Mouse (Mus musculus): ENCODE results near the gene Klk9.

Klk9 gene

GRCm38 (mm10) chr7:43791591-43791990 is at the start of gene Klk9:
Gene Klk9, plus strand, starts transcription at chr7:43791891.
- DNase-seq (ENCODE audit: low read depth) = no peak

GRCm38 (mm10) chr7:43747788-43748187 is 43.9 kb upstream of the Klk9 start:
- DNase-seq (ENCODE audit: low read depth) = no peak

- DNase-seq (ENCODE audit: low read depth) = no peak
These were observed 38.9 kb upstream of the Klk9 start for GRCm38 (mm10) chr7:43752806-43753205.

DNA sequence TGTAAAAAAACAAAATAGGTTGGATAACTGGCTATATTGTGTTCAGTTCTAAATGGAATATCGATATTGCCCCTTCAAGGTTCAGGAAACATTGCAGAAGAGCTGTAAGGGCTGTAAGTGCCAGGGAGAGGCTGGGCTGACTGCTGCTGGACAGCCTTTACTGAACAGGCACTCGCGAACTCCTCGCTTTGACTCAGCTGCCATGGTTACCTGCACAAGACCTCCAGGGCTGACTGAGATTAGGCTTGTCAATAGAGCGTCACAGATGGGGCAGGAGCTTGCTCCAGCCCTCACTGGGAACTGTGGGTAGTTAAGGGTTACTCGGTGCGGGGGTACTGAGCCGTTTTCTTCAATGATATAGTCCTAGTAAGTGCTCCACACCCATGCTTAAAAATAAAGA is 25.2 kb upstream of the Klk9 start:
- no peak for DNase-seq (ENCODE audit: low read depth)

DNA sequence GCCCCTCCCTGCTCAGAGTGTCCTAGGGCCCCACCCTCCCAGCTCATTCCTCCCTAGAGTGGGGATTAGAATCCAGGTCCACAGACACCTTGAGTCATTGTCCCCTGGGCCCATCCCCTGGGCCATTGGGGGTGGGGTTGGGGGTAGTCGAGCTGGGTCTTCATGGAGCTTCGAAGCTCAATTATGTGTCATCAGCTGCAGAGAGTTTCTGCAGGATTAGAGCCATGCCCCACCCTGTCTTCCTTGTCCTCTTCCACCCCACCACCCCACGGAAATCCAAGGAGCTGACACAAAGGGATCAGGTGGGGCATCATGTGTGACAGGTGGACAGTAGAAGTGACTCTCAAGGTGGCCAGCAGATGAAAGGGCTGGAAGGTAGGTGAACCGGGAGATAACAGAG is 23.1 kb upstream of the Klk9 start, which contains the start of gene Klk12:
Gene Klk12 (plus strand): TSS at position 301 of the 400 bp plus-strand sequence.
- no peak for DNase-seq (ENCODE audit: low read depth)

DNA sequence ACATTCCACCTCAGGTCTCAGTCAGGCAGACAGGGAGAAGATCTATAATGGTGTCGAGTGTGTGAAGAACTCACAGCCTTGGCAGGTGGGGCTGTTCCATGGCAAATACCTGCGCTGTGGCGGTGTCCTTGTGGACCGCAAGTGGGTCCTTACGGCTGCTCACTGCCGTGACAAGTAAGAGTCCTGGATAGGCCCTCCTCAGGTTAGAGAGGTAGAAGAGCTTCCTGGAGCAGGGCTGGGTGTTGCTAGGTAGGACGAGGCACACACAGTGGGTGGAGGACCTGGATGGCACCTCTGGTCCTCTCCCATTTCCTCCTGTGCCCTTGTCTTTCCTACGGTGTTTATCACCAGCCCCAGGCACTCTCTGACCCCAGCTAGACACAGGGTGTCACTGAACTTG is 22.1 kb upstream of the Klk9 start:
- no peak for DNase-seq (ENCODE audit: low read depth)

DNA sequence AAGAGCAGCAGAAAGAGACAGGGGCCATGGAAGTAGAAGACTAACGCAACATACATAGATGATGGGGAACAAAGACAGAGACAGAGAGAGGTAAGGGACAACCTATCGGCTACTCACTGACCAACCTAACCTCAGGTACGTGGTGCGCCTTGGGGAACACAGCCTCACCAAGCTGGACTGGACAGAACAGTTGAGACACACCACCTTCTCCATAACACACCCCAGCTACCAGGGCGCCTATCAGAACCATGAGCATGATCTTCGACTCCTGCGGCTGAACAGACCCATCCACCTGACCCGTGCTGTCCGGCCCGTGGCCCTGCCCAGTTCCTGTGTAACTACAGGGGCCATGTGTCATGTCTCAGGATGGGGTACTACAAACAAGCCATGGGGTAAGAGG is 21.0 kb upstream of the Klk9 start:
- no peak for DNase-seq (ENCODE audit: low read depth)

- no peak for DNase-seq (ENCODE audit: low read depth)
These were observed 19.8 kb upstream of the Klk9 start for GRCm38 (mm10) chr7:43771916-43772315.

DNA sequence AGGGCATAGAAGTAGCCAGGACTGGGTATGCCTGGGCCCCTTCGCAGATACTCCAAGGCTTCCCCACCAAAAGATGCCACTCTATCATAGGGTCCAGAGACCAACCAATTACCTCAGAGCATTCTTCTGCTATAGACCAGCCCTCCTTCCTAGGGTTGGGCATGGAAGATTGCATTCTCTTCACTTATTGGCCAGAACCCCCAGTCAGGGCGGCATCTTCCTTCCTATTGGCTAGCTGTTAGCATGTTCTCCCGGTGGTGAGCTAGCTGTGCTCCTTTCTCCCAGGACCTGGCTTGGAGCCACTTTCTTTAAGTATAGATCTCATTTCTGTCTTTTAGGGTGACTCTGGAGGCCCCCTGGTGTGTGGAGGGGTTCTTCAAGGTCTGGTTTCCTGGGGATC is 18.8 kb upstream of the Klk9 start:
- DNase-seq (ENCODE audit: low read depth) = no peak

DNA sequence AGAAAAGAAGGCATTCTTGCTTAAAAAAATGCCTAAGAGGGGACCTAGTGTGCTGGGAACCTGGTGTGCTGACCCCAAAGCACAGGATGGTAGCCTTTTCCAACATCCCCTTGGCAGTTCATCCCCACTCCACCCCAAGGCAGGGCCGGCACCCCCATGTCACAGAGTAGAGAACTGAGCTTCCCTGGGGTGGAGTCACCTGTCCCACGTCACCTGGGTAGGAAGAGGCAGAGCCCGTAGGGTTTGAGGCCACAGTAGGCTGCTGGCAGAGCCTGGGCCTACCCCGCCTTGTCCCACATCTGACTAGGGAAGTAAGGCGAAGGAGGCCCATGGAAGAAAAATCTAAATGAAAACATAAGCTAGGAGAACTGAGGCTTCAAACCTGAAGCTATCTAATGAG is 17.3 kb upstream of the Klk9 start, which contains the start of gene Klk11:
Gene Klk11 (plus strand): TSS at position 241 of the 400 bp plus-strand sequence.
- no peak for DNase-seq (ENCODE audit: low read depth)

DNA sequence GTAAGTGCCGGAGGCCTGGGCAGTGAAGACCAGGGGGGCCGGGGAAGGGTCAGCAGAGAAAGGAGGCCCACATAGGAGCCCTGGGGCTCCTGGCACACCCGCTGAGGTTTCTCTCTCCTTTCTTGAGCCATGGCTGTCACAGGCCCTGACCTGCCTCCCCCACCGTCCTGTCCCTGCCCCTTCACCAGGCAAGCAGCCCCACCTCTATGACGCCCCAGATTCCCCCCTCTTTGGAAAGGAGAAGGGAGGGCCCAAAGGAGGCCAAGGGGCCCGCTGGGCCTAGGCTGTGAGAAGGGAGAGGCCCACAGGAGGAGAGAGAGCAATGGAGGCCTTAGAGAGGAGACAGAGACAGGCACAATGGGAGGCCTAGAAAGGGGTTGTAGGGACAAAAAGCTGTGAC is 16.9 kb upstream of the Klk9 start:
- no peak for DNase-seq (ENCODE audit: low read depth)

GRCm38 (mm10) chr7:43775311-43776057 is 16.2 kb upstream of the Klk9 start:
- no peak for DNase-seq (ENCODE audit: low read depth)

GRCm38 (mm10) chr7:43776506-43776905 is 15.2 kb upstream of the Klk9 start:
- DNase-seq (ENCODE audit: low read depth) = no peak

DNA sequence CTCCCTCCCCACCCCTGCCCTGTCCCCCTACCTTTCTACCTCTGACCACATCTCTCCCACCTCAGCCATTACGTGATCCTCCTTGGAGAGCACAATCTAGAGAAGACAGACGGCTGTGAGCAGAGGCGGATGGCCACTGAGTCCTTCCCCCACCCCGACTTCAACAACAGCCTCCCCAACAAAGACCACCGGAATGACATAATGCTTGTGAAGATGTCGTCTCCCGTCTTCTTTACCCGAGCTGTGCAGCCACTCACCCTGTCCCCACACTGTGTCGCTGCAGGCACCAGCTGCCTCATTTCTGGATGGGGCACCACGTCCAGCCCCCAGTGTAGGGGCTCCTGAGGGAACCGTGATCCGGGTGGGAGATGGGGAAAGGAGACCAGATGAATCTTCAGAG is 14.3 kb upstream of the Klk9 start:
- DNase-seq (ENCODE audit: low read depth) = no peak

- no peak for DNase-seq (ENCODE audit: low read depth)
These were observed 13.3 kb upstream of the Klk9 start for GRCm38 (mm10) chr7:43778176-43778970.

DNA sequence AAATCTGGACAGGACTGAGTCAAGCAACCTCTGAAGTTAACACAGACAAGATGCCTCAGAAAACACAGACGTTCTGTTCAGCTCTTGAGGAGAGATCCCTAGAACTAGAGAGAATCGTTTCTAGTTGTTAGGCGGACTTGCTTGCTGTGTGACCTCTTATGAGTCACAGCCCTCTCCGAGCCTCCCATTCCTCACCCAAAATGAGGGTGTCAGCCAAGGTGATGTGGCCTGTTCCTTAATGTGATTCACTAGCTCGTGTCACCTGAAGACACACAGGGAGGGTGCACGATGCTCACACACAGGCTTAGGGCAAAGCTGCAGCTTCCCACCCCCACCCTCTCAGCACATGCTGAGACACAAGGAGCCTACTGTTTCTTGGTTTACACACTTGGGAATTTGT is 11.4 kb upstream of the Klk9 start:
- DNase-seq (ENCODE audit: low read depth) = no peak

DNA sequence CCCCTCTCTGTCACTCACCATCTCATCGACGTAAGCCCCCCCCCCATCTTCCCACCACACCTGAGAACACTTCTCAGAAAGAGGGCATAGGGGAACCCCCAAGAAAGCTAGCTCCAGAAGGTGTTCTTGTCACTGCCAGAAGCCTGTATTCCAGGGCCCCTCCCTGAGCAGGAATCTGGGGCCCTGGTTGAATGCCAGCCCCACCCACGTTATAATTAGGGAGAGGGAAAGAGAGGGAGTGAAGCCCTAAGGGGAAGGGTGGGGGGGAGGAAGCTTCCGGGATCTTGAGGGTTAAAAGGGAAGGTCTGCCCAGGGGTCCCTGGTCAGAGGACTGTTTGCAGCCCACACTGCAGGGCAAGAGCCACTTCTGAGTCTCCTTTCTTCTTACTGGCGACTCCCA is 10.9 kb upstream of the Klk9 start, which contains the start of gene Klk10:
Gene Klk10 (plus strand): TSS at position 290 of the 400 bp plus-strand sequence.
- DNase-seq (ENCODE audit: low read depth) = no peak

DNA sequence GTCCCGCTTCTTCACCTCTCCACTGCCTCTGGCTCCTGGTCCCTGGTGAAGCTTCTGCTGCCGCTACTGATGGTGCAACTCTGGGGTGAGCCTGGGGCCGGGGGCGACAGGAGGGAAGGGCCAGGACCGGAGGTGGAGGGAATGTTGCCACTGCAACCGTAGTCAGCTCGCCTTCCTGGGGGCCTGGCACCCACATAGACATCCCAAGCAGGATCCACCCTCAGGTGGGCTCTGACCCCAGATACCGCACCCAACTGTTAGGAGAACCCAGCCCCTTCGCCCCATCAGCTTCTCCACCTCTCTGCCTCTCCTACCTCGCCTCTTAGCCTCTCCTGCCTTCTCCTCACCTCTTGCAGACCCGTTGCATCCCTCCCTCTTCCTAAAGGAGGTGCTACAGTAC is 10.2 kb upstream of the Klk9 start:
- DNase-seq (ENCODE audit: low read depth) = no peak

DNA sequence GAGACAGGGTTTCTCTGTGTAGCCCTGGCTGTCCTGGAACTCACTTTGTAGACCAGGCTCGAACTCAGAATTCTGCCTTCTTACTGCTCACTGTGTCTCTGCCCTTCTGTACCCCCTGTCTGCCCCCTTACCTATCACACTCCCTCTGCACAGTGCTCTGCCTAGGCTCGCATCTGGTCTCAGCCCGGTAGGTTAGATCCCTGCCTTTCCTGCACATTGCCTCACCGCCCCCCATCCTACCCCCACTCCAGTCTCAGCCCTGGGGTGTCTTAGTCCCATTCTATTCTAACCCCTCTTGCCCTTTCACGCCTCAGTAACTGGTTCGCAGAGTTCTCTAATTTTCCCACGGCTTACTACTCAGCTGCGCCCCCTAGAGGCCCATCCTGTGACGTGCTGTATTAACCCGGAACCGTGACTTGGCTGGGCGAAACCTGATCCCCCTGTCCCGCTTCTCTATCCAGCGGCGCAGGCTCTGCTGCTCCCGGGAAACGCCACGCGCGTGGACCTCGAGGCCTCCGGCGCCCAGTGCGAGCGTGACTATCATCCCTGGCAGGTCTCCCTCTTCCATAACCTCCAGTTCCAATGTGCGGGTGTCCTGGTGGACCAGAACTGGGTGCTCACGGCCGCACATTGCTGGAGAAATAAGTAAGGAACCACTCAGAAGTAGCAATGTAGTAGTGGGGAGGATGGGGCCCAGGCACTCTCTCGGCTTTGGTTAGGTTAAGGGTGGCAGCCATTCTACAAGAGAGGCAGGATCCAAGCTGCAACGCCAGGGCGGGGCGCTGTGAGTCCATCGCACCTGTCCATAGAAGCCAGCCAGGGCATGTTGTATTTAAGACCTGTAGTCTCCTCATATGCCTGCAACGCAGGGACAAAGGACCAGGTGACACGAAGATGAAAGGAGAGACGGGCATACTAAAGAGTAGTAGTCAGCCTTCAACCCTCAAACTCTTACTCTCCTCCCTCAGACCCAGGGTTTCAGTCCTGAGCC is 9.1 kb upstream of the Klk9 start:
- peak; percentile 54 for DNase-seq (ENCODE audit: low read depth)

- peak; percentile 31 for DNase-seq (ENCODE audit: low read depth)
These were observed 6.4 kb upstream of the Klk9 start for GRCm38 (mm10) chr7:43785286-43785685.

DNA sequence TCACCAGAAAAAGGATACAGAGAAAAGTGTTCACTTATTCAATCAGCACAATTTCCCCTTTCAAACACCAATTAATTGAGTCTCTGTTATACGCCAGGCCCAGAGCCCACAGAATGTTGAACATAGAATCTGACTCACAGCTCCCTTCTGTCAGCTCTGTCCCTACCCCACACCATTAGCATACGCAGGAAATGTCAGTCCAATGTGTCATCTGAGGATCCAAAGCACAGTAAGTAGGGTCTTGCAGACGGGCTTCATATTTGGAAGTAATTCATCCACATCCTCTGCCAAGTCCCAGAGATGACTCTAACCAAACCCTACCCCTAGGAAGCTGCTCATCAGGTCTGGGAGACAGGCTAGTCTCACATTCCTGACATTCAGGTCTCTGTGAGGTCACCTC is 3.6 kb upstream of the Klk9 start:
- DNase-seq (ENCODE audit: low read depth) = peak; percentile 36

DNA sequence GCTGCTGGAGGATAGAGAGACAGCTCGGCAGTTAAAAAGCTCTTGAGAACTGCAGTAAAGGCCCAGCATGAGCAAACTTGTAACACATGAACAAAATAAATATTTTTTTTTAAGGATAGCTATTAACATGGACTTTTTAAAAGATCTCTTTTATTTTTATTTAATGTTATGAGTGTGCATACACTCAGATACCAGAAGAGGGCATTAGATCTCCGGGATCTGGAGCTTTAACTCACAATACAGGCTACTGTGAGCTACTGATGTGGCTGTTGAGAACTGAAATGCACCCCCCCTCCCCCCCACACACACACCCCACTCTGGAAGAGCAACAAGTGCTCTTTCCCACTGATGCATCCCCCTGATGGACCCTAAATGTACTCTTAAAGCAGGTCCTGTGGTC is 2.4 kb upstream of the Klk9 start:
- no peak for DNase-seq (ENCODE audit: low read depth)

Data from fibroblast of lung, adult 2 months (primary cell).